In the genomic region with DNA sequence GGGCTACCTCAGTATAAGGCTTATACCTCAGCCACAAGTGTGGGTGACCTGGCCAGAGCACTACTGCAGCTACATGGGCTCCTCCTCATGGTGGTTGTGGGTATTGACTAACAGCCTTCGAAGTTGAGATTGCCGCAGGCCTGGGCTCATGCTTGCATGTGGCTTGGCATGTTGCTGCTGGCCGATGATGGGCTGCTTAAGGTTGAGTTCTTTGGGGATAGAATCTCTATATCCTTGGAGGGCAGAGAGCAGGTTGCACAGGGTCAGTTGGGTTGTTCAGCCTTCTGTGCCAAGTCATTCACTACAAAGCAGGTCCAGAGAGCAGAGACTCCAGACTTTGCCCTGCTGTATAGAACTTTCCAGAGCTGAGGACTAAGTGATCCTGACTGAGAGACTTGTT, we compare ENCODE assay signal across 10 mouse cellular contexts. TPM values are rescaled to one million over a fixed set of nuclear protein-coding genes. Genes with fewer than 3 reads are reported as not detected.
A peak's percentile ranks its signal among the peaks of the same experiment; 100 is the strongest.
DNase-seq lines count a peak whose midpoint lies in the region; ATAC-seq and TF ChIP-seq lines count a peak whose summit lies in the region.
"Had no signal": no experiment of that assay in that cellular context is flagged by ENCODE, and none has a peak within 500 bp of the region (broad histone marks: within the 10 kb centered on the region; RNA-seq: fewer than 3 reads in every experiment).

No protein-coding gene starts in this region.

- H3K27ac ChIP-seq in forebrain, postnatal 0 days (ENCODE audit: low read depth, low read length), result no peak overlapping the region
- H3K27ac ChIP-seq in forebrain, embryonic 10.5 days, result no peak overlapping the region
- H3K27ac ChIP-seq: forebrain, embryonic 13.5 days; macrophage had no signal

- H3K9me3 ChIP-seq in forebrain, postnatal 0 days (ENCODE audit: low read length), result no peaks in the 10 kb centered on the region
- no peaks in the 10 kb centered on the region for H3K9me3 ChIP-seq in forebrain, embryonic 10.5 days
- H3K9me3 ChIP-seq: forebrain, embryonic 13.5 days had no signal

- no peak overlapping the region for H3K9ac ChIP-seq in forebrain, postnatal 0 days
- H3K9ac ChIP-seq: forebrain, embryonic 13.5 days had no signal

- peaks cover 57% of the 10 kb centered on the region for H3K36me3 ChIP-seq in forebrain, postnatal 0 days (ENCODE audit: insufficient read depth)
- H3K36me3 ChIP-seq in forebrain, embryonic 10.5 days (replicated peaks), result peaks cover 88% of the 10 kb centered on the region

- H3K27me3 ChIP-seq in forebrain, postnatal 0 days (ENCODE audit: insufficient read depth, low read length), result no peaks in the 10 kb centered on the region
- no peaks in the 10 kb centered on the region for H3K27me3 ChIP-seq in forebrain, embryonic 10.5 days (ENCODE audit: poor library complexity, severe bottlenecking)
- H3K27me3 ChIP-seq: forebrain, embryonic 13.5 days had no signal

- TF ChIP-seq CTCF in forebrain, postnatal 0 days (IDR thresholded peaks at IDR 0.05; ENCODE audit: low read depth), result peak; percentile 54
- peak; percentile 71 for TF ChIP-seq CTCF in lung, adult 2 months (IDR thresholded peaks at IDR 0.05; ENCODE audit: insufficient read depth, low read length)

- H3K4me3 ChIP-seq in forebrain, postnatal 0 days (ENCODE audit: low read depth, low read length), result no peak overlapping the region
- no peak overlapping the region for H3K4me3 ChIP-seq in forebrain, embryonic 10.5 days
- H3K4me3 ChIP-seq in lung, adult 2 months (replicated peaks; ENCODE audit: extremely low read depth, low read depth, low read length), result no peak overlapping the region
- H3K4me3 ChIP-seq: forebrain, embryonic 13.5 days had no signal

- DNase-seq in forebrain, postnatal 0 days, result no peak
- no peak for DNase-seq in forebrain, embryonic 10.5 days (ENCODE audit: extremely low spot score, low spot score)
- DNase-seq in B cell, adult 2 months, result peak; percentile 52 to 53
- no peak for DNase-seq in lung, adult 2 months
- DNase-seq in ovary, adult 18-20 months (ENCODE audit: low spot score), result no peak
- DNase-seq in right cerebral cortex, postnatal 4 days, result no peak
- no peak for DNase-seq in layer of hippocampus, adult 9-11 months

- H3K4me2 ChIP-seq in forebrain, postnatal 0 days (ENCODE audit: low read depth), result no peak overlapping the region
- H3K4me2 ChIP-seq: forebrain, embryonic 13.5 days had no signal

- ATAC-seq in forebrain, postnatal 0 days, result no peak
- ATAC-seq in common myeloid progenitor, adult 5-6 weeks (replicated peaks; ENCODE audit: low read depth, poor library complexity, severe bottlenecking), result peak; percentile 75
- ATAC-seq: forebrain, embryonic 13.5 days had no signal

- H3K4me1 ChIP-seq in forebrain, postnatal 0 days (ENCODE audit: insufficient read depth), result no peaks in the 10 kb centered on the region
- H3K4me1 ChIP-seq in forebrain, embryonic 10.5 days, result 0 out of 2 replicates have a peak, but pooled peaks cover 4% of the 10 kb centered on the region
- H3K4me1 ChIP-seq in lung, adult 2 months (ENCODE audit: control insufficient read depth, insufficient read depth, low read length), result no peaks in the 10 kb centered on the region; the same call in 1 of the 2 replicates
- H3K4me1 ChIP-seq: forebrain, embryonic 13.5 days had no signal

- TF ChIP-seq POLR2A in lung, adult 2 months (IDR thresholded peaks at IDR 0.05; ENCODE audit: borderline replicate concordance, extremely low read depth, low read depth, low read length), result no peak

- WGBS in forebrain, postnatal 0 days, result 77% methylated on average over 3 of the region's 3 CpGs
- WGBS in forebrain, embryonic 10.5 days, result 85% methylated on average over 3 of the region's 3 CpGs
- 71% methylated on average over 3 of the region's 3 CpGs for WGBS in lung, adult 2 months

RNA-seq across cellular contexts. Expression of gene Aspscr1, which starts 7.1 kb away (rescaled TPM):
- 97.7 and 102 TPM in 2 replicates for total RNA-seq in forebrain, postnatal 0 days (2014; rRNA removed)
- 137 and 139 TPM in 2 replicates for polyA plus RNA-seq in forebrain, postnatal 0 days (2015; fragmentation: Nextera tagmentation; extraction: Ambion mirVana)
- 134 and 142 TPM in 2 replicates for polyA plus RNA-seq in forebrain, embryonic 10.5 days (2016; fragmentation: Nextera tagmentation; extraction: Ambion mirVana)
- 31.8 and 44.9 TPM in 2 replicates for total RNA-seq in common myeloid progenitor, adult 5-6 weeks (2017)
- polyA plus RNA-seq in lung, adult 2 months (2012; rRNA removed), result 86.9 and 95.8 TPM in 2 replicates

RNA-seq across cellular contexts. Expression of gene Notum, which starts 18.9 kb away (rescaled TPM):
- 5.5 and 5.9 TPM in 2 replicates for total RNA-seq in forebrain, postnatal 0 days (2014; rRNA removed)
- 3.6 and 4.9 TPM in 2 replicates for polyA plus RNA-seq in forebrain, postnatal 0 days (2015; fragmentation: Nextera tagmentation; extraction: Ambion mirVana)
- 0.57 and 0.75 TPM in 2 replicates for polyA plus RNA-seq in forebrain, embryonic 10.5 days (2016; fragmentation: Nextera tagmentation; extraction: Ambion mirVana)
- total RNA-seq in common myeloid progenitor, adult 5-6 weeks (2017), result not detected in 2 replicates
- polyA plus RNA-seq in lung, adult 2 months (2012; rRNA removed), result 15.5 and 20.6 TPM in 2 replicates
- polyA plus RNA-seq: macrophage had no signal

RNA-seq across cellular contexts. Expression of gene Myadml2, which starts 32.0 kb away (rescaled TPM):
- 1.1 and 3.2 TPM in 2 replicates for total RNA-seq in forebrain, postnatal 0 days (2014; rRNA removed)
- polyA plus RNA-seq in forebrain, postnatal 0 days (2015; fragmentation: Nextera tagmentation; extraction: Ambion mirVana), result 1.3 and 1.5 TPM in 2 replicates
- polyA plus RNA-seq in forebrain, embryonic 10.5 days (2016; fragmentation: Nextera tagmentation; extraction: Ambion mirVana), result not detected in 2 replicates
- not detected in 2 replicates for total RNA-seq in common myeloid progenitor, adult 5-6 weeks (2017)
- polyA plus RNA-seq in lung, adult 2 months (2012; rRNA removed), result 1.1 and 3.1 TPM in 2 replicates
- polyA plus RNA-seq: macrophage had no signal

RNA-seq across cellular contexts. Expression of gene Cenpx, which starts 33.6 kb away (rescaled TPM):
- total RNA-seq in forebrain, postnatal 0 days (2014; rRNA removed), result 28.5 and 52.1 TPM in 2 replicates
- polyA plus RNA-seq in forebrain, postnatal 0 days (2015; fragmentation: Nextera tagmentation; extraction: Ambion mirVana), result 91.3 and 114 TPM in 2 replicates
- polyA plus RNA-seq in forebrain, embryonic 10.5 days (2016; fragmentation: Nextera tagmentation; extraction: Ambion mirVana), result 118 and 133 TPM in 2 replicates
- total RNA-seq in common myeloid progenitor, adult 5-6 weeks (2017), result 81.5 and 113 TPM in 2 replicates
- polyA plus RNA-seq in lung, adult 2 months (2012; rRNA removed), result 68.0 and 69.1 TPM in 2 replicates

RNA-seq across cellular contexts. Expression of gene Lrrc45, which starts 33.8 kb away (rescaled TPM):
- total RNA-seq in forebrain, postnatal 0 days (2014; rRNA removed), result 57.6 and 58.4 TPM in 2 replicates
- polyA plus RNA-seq in forebrain, postnatal 0 days (2015; fragmentation: Nextera tagmentation; extraction: Ambion mirVana), result 31.0 and 41.0 TPM in 2 replicates
- 51.9 and 59.2 TPM in 2 replicates for polyA plus RNA-seq in forebrain, embryonic 10.5 days (2016; fragmentation: Nextera tagmentation; extraction: Ambion mirVana)
- total RNA-seq in common myeloid progenitor, adult 5-6 weeks (2017), result 30.3 and 30.9 TPM in 2 replicates
- polyA plus RNA-seq in lung, adult 2 months (2012; rRNA removed), result 35.6 and 40.1 TPM in 2 replicates

Comparison
In these comparisons a context has a peak if more than half of its experiments do, and no peak if none do; other contexts are left out.
1. DNase-seq: peak in B cell, adult 2 months (2 of 2); none in forebrain, postnatal 0 days (single experiment), forebrain, embryonic 10.5 days (single experiment), lung, adult 2 months (single experiment), ovary, adult 18-20 months (single experiment), right cerebral cortex, postnatal 4 days (single experiment) and layer of hippocampus, adult 9-11 months (single experiment).